Mouse (Mus musculus) cerebellum, postnatal 4 days (tissue): ENCODE data around the gene Grin2a.
"Not testable (repeated sequence)": the region's sequence is repeated elsewhere in the genome, so short reads cannot be mapped to it uniquely, and the experiment has no call there.

Experiments used
- DNase-seq, 2 experiments: peaks; one replicate each; pipeline ENCODE4 v3.0.0; 2022; ENCODE audit warnings: low spot score in 2 of 2, mixed read lengths in 1 of 2

Gene Grin2a

GRCm38 (mm10) chr16:9664060-9664459, 331.3 kb downstream of the Grin2a start:
- no peak for DNase-seq

DNA sequence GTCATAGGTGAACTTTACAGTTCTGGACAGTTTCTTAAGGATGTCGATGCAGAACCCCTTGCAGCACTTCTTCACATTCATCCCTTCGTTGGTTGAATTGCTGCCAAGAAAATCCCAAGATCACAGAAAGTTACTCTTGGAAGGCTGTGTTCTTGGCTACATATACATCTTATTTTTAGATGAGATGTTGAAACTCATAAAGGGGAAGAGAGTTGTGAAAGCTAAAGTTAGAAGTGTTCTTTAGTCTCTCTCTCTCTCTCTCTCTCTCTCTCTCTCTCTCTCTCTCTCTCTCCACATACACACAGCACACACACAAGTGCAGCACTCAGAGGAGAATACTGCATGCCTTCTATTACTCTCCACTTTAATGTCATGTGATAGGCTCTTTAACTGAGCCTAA, 331.9 kb downstream of the Grin2a start:
- no peak for DNase-seq

GRCm38 (mm10) chr16:9625652-9626444, 369.5 kb downstream of the Grin2a start:
- DNase-seq: no peak

- no peak for DNase-seq
These were observed 371.0 kb downstream of the Grin2a start for GRCm38 (mm10) chr16:9624346-9624745.

- no peak for DNase-seq
These were observed 377.2 kb downstream of the Grin2a start for GRCm38 (mm10) chr16:9618206-9618605.

DNA sequence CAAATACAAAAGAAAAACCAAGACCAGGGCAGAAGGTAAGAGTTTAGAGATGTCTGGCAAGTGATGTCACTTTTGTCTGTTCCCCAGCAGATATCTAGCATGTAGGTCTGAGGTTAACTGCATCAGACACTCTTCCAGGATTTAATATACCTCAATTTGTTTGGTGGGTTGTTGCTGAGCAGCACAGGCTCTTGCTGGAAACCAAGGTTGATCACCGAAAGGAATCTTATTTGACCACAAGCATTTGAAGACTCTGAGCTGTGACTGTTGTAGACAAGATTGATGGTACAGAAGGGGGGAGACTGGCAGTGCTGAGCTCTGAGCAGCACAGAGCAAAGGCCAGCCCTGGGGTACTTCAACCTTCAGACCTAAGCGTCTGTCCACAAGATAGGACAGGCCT, 378.1 kb downstream of the Grin2a start:
- DNase-seq: no peak

- no peak for DNase-seq
These were observed 378.6 kb downstream of the Grin2a start for GRCm38 (mm10) chr16:9616807-9617206.

DNA sequence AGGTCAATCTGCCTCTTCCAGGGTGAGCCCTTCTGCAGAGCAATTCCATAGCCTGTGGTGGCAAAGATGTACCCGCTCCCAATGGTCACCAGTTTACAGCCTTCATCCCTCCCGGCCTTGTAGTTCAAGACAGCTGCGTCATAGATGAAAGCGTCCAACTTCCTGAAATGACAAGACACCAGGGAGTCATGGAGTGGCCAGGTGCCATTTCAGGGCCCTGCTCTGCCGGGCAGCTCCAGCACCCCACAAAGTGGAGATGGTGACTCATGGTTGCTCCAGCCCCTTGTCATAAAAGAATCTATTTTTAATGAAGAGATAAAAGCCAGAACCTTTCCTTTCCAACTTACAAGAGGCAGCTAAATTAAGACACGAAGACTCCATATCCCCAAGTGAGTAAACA, 382.8 kb downstream of the Grin2a start:
- not testable (repeated sequence) for DNase-seq

- no peak for DNase-seq
These were observed 387.9 kb downstream of the Grin2a start for GRCm38 (mm10) chr16:9607432-9607831.

DNA sequence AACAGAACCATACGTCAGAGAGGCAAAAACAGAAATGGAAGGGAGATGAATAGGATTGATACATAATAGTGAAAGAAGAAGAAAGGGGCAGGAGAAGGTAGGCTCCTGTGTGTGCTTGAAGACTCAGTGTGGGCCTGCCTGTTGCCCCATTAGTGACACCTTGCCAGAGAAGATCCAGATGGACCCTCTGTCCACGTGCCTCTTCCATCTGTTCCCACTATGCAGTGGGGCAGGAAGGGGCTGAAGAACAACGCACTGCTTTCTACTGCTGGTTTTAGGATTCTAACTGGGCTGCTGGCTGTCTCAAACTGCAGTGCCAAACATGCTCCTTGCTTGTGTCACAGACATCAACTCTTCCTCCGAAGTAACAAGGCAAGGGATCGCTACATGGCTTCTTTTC, 391.4 kb downstream of the Grin2a start:
- DNase-seq: no peak

DNA sequence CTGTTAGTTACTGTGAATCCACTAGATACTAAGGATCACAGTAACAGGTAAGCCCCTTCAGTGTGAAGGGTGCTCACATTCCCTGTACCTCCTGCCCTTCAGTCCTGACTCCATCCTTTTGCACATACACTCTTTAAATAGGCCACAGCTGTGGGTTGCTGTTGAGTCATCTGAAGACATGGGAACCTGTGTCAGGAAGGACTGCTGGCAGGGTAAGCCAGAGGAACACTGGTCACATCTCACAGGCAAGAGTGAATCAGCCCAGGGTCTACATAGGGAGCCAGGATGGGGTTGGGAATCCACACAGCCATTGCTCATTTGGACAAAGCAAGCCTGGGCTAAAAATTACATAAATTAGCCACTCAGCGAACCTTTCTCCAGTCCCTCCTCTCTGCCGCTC, 392.8 kb downstream of the Grin2a start:
- DNase-seq: no peak

DNA sequence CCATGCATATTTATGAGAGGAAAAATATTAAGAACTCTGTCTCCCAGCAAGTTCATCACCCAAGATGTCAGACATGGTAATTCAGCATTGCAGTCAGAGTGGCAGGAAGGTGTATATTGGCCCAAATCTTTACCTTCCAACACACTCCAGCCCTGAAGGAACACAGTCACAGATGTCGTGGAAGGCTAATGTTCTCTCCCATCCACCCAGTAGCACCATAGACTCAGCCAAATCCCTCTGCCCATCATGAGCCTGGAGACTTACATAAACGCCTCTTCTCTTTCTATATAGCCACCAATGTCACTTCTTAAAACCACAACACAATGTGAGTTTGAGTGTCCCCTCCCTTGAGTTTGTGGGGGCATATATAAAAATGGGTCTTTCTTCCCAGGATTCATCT, 406.2 kb downstream of the Grin2a start:
- no peak for DNase-seq

GRCm38 (mm10) chr16:9588431-9588830, 406.9 kb downstream of the Grin2a start:
- no peak for DNase-seq

DNA sequence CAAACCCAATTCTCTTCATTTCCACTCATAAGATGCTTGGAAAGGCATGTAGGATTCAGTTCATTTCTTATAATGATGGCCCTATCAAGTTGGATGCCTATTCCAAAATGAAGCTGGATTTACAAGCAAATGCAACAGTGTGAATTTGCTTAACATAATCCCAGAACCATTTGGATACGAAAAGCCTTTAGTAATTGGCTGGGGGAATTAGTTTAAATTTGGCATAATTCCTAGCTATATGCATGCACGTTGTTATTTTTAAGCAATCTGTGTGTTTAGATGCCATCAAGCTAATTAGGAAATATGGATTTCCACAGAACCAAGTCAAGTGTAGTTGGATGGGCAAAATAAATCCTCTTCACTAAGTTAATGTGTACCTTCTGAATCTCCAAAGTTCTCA, 411.4 kb downstream of the Grin2a start:
- no peak for DNase-seq

DNA sequence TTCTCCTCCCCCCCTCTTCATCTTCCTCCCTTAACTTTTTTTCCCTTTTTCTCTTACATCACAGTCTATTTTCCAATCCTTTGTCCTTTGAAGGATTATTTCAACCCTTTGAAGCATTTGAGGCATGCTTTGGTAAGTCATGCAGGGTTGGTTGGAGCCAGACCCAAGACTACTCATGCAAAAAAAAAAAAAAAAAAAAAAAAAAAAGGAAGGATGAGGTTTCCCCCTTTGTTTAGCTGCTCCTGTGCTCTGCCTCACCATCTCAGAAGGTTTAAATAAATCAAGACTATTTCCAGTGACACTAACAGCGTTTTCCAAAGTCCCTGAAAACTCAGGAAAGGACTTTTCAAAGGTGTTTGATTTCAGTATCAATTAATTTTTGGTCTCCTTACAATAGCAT, 423.6 kb downstream of the Grin2a start:
- no peak for DNase-seq

- DNase-seq: no peak
These were observed 428.1 kb downstream of the Grin2a start for GRCm38 (mm10) chr16:9567286-9567685.

DNA sequence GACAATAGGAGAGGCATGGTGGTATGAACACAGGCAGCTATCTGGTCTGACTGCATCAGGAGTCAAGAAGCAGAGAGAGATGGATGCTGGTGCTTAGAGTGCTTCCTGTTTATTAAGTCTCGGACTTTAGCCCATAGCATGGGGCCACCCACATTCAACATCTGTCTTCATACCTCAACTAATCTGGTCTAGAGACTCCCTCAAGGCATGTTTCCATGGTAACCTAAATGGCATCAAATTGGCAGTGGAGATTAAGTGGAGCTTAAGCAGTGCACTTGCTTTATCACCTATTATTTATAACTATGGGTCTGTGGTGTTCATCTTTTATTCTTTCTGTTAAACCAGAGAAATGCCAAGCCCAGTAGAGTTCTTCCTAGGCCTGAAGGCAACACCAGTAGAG, 433.5 kb downstream of the Grin2a start:
- no peak for DNase-seq

DNA sequence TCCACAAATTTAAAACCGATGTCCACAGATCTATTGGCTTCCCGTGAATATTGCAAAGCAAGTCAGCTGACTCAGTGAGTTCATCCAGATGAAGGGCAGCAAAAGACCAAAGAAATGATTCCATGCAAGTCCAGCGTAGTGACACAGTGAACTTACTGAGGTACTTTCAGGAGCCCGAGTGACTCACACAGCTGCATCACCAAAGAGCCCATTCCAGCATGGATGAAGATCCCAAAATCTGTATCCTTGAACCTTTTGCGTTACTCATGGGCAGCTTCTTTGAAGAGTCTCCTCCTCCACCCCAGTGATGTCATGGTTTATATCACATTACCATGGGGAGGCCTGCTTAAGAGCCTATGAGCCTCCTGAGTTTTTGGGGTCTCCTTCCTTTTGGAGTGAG, 460.2 kb downstream of the Grin2a start:
- no peak for DNase-seq

DNA sequence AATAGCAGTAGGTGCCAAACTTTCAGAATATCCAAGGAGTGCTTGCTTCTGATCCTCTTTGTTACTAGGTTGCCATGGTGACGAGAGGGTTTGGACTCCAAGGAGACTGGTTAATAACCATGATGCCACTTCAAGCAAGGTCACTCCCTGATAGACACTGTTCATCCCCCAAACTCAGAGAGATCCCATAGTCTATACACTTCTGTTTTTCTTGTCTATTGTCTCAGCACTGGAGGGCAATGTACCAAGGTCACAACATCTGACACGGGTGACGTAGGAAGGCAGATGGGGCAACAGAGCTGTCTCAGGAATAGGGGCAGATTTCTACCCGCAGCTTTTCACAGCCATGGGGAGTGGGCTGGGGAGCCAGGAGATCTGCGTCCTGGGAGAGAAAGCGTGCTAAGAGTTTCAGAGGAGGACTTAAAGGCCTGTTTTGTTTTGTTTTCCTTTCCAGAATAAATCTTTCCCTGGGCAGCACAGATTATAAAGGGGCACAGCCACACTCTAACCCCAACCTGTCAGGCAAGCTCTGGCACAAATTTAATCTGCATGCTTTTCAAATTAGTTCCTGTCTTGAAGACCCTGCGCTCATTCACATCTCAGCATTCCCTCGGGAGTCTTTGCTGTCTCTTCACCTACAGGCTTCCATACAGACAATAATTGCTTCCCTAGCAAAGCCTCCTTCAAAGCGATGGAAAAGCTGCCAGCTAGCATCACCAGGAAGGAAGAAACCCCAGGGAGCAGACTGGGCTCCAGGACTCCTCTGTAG, 461.6 kb downstream of the Grin2a start:
- no peak for DNase-seq

DNA sequence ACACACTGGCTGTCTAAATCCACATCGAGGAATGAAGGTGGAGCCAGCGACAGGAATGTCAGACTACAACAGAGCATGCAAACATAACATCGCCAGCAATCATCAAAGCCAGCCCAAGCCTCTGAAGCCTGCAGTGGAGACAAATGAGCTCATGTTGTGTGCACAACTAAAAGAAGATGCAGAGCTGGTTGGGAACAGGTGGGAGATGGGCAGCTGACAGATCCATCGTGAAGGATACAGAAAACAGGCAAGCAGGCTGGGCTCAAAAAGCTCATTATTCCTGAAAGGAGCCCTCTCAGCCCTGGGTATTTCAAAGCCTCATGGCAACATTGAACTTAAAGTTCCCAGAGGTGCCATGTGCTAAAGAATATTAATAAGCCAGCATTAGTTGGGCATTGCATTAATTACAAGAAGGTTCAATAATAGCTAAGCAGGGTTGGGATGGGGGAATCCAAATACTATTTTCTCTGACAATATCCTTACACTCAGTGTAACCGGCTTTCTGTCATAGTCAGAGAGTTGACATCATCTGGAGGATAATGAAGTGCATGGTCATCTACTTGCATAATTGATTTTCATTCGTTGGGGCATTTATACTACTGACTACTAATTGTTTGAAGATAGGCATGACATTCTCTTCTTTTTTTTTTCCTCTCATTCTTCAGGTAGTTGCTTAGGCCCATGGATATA, 462.4 kb downstream of the Grin2a start:
- no peak for DNase-seq

DNA sequence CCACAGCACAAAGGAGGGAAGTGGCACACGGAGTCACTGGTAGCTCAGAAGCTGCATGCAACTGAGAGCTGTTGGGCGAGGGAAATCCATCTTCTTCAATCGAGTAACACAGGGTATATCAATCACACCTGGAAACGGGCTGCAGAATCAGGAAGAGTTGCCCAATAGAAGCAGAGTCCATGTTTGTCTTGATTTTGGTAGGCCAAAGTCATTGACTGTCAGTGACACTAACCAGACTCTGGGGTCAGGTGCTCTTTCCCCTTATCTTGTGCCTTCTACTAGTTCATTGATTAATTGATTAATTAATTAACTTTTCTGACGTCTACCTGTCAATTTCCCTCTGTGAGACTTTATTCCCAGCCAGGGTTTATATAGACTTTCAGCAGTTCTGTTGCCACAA, 468.1 kb downstream of the Grin2a start:
- DNase-seq: no peak

- DNase-seq: no peak
These were observed 472.0 kb downstream of the Grin2a start for GRCm38 (mm10) chr16:9523314-9523713.
